Mouse (Mus musculus) intestine, postnatal 0 days (tissue): ENCODE measurements around the gene Agtpbp1. TPM values are rescaled to one million over a fixed set of nuclear protein-coding genes. Genes with fewer than 3 reads are reported as not detected.

Experiments used
- ATAC-seq: fragments of 200-750 bp; cut with Nextera tagmentation; 2 replicates; pipeline ENCODE4 v1.8.0; 2017; ENCODE audit warnings: mild to moderate bottlenecking, moderate TSS enrichment, moderate library complexity
- H3K27ac ChIP-seq: fragments of 300-500 bp; sonication (generic); 2 replicates; pipeline ENCODE4 v1.5.1; 2014; ENCODE audit warnings: mild to moderate bottlenecking, low read depth, low read length, moderate library complexity
- H3K27me3 ChIP-seq: fragments of 300-500 bp; sonication (generic); replicated peaks from 2 replicates; pipeline ENCODE4 v1.6.1; 2014; ENCODE audit warnings: low read length, mixed read lengths; ENCODE audit not compliant: control insufficient read depth, insufficient read depth
- H3K36me3 ChIP-seq: fragments of 300-500 bp; sonication (generic); 2 replicates; pipeline ENCODE4 v1.6.1; 2014; ENCODE audit warnings: mild to moderate bottlenecking, moderate library complexity; ENCODE audit not compliant: control insufficient read depth, insufficient read depth
- H3K4me1 ChIP-seq: fragments of 300-500 bp; sonication (generic); replicated peaks from 2 replicates; pipeline ENCODE4 v1.6.1; 2014; ENCODE audit warnings: antibody characterized with exemption, low read length, mixed read lengths; ENCODE audit not compliant: control insufficient read depth, insufficient read depth
- H3K4me2 ChIP-seq: fragments of 300-500 bp; sonication (generic); replicated peaks from 2 replicates; pipeline ENCODE4 v1.6.1; 2014; ENCODE audit warnings: low read depth, mild to moderate bottlenecking, moderate library complexity
- H3K4me3 ChIP-seq: fragments of 300-500 bp; sonication (generic); 2 replicates; pipeline ENCODE4 v1.5.1; 2014; ENCODE audit warnings: low read depth, low read length
- H3K9ac ChIP-seq: fragments of 300-500 bp; sonication (generic); 2 replicates; pipeline ENCODE4 v1.6.1; 2014; ENCODE audit warnings: mild to moderate bottlenecking, low read depth, low read length
- H3K9me3 ChIP-seq: fragments of 300-500 bp; sonication (generic); 2 replicates; pipeline ENCODE4 v1.6.1; 2016; ENCODE audit warnings: mixed run types; ENCODE audit not compliant: control insufficient read depth
- CTCF ChIP-seq: sonication (generic); IDR thresholded peaks from 2 replicates; pipeline ENCODE4 v1.5.1; 2016; ENCODE audit warnings: low read depth, mild to moderate bottlenecking, control low read depth, antibody characterized with exemption, moderate library complexity
- WGBS: fragments of 180-500 bp; shearing (Covaris S2); extraction: QIAGEN DNeasy Blood & Tissue Kit; methylation state at CpG from one replicate; pipeline ENCODE4 v1.1.7; 2014; 5-methylcytosine and 5-hydroxymethylcytosine counted together
- polyA plus RNA-seq: library from polyadenylated mRNA; unstranded; fragments of >200 nt; fragmentation: Nextera tagmentation; extraction: Ambion mirVana; gene quantifications from 2 replicates; pipeline ENCODE4 v1.2.1, GENCODE M21; 2015

The Agtpbp1 gene
- polyA plus RNA-seq, 1 experiment from 2014 or later = 7.3 TPM

DNA sequence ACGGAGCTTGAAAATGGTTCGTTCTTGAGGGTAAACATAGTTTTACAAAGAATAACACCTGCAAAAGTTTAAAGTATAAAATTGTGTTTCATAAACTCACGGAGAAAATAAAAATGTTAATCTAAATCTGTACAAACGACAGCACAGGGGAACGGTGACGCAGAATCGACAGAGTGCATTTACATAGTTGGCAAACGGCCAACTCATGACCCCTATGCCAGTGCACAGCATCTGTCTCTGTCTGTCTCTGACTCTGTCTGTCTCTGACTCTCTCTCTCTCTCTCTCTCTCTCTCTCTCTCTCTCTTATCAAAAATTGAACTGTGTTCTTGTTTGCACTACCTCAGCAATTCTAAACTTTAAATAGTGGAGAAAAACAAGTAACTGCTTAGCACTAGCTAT, 110.1 kb downstream of the Agtpbp1 start:
- H3K9me3 ChIP-seq = no peaks in the 10 kb centered on the region
- WGBS = 77% methylated on average over 8 of the region's 8 CpGs
- no peaks in the 10 kb centered on the region for H3K4me1 ChIP-seq
- TF ChIP-seq CTCF = no peak
- no peak for ATAC-seq
- H3K27me3 ChIP-seq = no peaks in the 10 kb centered on the region
- no peak overlapping the region for H3K4me2 ChIP-seq
- H3K4me3 ChIP-seq = no peak overlapping the region
- H3K36me3 ChIP-seq = no peaks in the 10 kb centered on the region
- H3K9ac ChIP-seq = no peak overlapping the region
- H3K27ac ChIP-seq = no peak overlapping the region

- H3K27ac ChIP-seq = no peak overlapping the region
- H3K9ac ChIP-seq = no peak overlapping the region
- no peaks in the 10 kb centered on the region for H3K36me3 ChIP-seq
- no peak overlapping the region for H3K4me3 ChIP-seq
- H3K9me3 ChIP-seq = no peaks in the 10 kb centered on the region
- no peak for ATAC-seq
- WGBS = 66% methylated on average over 10 of the region's 10 CpGs
- no peak for TF ChIP-seq CTCF
- no peaks in the 10 kb centered on the region for H3K4me1 ChIP-seq
- no peaks in the 10 kb centered on the region for H3K27me3 ChIP-seq
- no peak overlapping the region for H3K4me2 ChIP-seq
These were observed 111.7 kb downstream of the Agtpbp1 start for GRCm38 (mm10) chr13:59473341-59473740.

GRCm38 (mm10) chr13:59472222-59472621, 112.8 kb downstream of the Agtpbp1 start:
- no peak for ATAC-seq
- no peaks in the 10 kb centered on the region for H3K27me3 ChIP-seq
- H3K36me3 ChIP-seq = no peaks in the 10 kb centered on the region

DNA sequence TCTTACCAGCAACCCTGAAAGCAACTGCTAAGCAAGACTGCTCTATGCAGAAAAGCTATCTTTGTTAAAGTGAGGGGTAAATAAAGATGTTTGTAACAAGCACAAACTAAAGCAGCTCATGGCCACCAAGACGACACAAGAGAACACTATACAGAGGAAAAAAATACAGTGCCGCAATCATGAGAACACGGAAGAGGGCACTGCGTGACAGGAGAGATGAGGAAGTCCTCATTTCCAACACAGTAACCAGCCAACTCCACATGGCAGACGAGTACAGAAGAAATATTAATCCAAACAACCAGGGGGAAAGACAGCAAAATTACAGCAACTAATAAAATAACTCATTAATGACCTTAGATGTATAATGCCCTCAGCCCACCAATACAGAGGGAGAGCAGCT, 115.3 kb downstream of the Agtpbp1 start:
- no peaks in the 10 kb centered on the region for H3K9me3 ChIP-seq
- no peak for TF ChIP-seq CTCF
- ATAC-seq = no peak
- no peak overlapping the region for H3K27ac ChIP-seq
- H3K36me3 ChIP-seq = no peaks in the 10 kb centered on the region
- H3K27me3 ChIP-seq = no peaks in the 10 kb centered on the region
- no peak overlapping the region for H3K4me3 ChIP-seq
- H3K4me2 ChIP-seq = no peak overlapping the region
- H3K9ac ChIP-seq = no peak overlapping the region
- H3K4me1 ChIP-seq = no peaks in the 10 kb centered on the region
- 88% methylated on average over 5 of the region's 5 CpGs for WGBS

More at GRCm38 (mm10) chr13:59472222-59472621, 112.8 kb downstream of the Agtpbp1 start:
- H3K4me2 ChIP-seq = no peak overlapping the region
- no peaks in the 10 kb centered on the region for H3K4me1 ChIP-seq
- no peak overlapping the region for H3K4me3 ChIP-seq
- WGBS = 86% methylated on average over 5 of the region's 5 CpGs
- 0 out of 2 replicates have a peak, but pooled peaks have one; percentile 13 for TF ChIP-seq CTCF
- H3K9me3 ChIP-seq = no peaks in the 10 kb centered on the region
- no peak overlapping the region for H3K27ac ChIP-seq
- no peak overlapping the region for H3K9ac ChIP-seq

DNA sequence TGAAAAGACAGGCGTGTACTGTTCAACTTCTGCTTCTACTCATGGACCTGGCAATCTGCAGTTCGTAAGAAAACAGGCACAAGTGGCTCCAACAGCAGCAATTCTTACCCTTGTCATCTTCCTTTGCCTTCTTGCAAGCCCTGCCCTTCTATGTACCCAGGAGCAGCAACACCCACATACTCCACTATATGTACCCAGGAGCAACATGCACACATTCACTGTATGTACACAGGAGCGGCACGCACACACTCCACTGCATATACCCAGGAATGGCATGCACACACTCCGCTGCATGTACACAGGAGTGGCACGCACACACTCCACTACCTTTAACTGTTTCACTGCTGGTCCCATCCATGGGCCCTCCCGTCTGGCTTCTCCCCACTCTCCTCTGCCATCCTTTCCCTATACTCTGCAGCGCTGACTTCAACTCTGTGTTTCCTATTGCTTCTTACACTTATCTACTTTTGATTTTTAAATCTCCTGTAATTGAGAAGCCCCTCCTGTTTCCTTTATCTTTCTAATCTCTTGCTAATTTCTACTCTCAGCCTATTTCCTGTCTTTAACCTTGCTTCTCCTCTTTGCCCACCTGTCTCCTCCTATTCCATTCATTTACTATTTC, 116.7 kb downstream of the Agtpbp1 start:
- H3K27me3 ChIP-seq = no peaks in the 10 kb centered on the region
- no peaks in the 10 kb centered on the region for H3K36me3 ChIP-seq
- TF ChIP-seq CTCF = no peak
- no peaks in the 10 kb centered on the region for H3K4me1 ChIP-seq
- WGBS = 80% methylated on average over 8 of the region's 8 CpGs
- H3K9me3 ChIP-seq = no peaks in the 10 kb centered on the region
- no peak overlapping the region for H3K27ac ChIP-seq
- no peak overlapping the region for H3K4me3 ChIP-seq
- no peak for ATAC-seq
- no peak overlapping the region for H3K4me2 ChIP-seq
- no peak overlapping the region for H3K9ac ChIP-seq

DNA sequence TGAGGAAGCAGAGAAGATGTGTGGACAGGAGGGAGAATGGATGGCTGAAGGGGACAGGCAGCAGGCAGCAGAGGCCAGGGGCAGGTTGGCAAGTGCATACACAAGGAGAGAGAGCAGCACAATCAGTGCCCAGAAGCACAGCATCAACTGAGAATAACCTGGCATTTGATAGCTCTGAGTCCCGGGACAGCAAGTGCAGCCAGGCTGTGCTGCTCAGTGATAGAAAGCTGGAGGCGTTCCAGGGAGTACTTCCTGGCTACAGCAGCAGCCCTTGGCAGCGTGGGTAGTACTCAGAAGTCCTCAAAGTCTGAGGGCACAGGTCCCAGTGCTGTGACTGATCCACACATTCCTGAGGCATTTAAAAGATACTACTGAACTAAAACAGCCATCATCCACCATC, 117.4 kb downstream of the Agtpbp1 start:
- Histone ChIP-seq H3K4me2 (no peak overlapping the region), H3K27ac (no peak overlapping the region), H3K36me3 (no peaks in the 10 kb centered on the region), H3K9me3 (no peaks in the 10 kb centered on the region), H3K9ac (no peak overlapping the region), H3K4me3 (no peak overlapping the region), H3K4me1 (no peaks in the 10 kb centered on the region), H3K27me3 (no peaks in the 10 kb centered on the region)
- TF ChIP-seq CTCF = no peak
- 57% methylated on average over 3 of the region's 3 CpGs for WGBS
- no peak for ATAC-seq

DNA sequence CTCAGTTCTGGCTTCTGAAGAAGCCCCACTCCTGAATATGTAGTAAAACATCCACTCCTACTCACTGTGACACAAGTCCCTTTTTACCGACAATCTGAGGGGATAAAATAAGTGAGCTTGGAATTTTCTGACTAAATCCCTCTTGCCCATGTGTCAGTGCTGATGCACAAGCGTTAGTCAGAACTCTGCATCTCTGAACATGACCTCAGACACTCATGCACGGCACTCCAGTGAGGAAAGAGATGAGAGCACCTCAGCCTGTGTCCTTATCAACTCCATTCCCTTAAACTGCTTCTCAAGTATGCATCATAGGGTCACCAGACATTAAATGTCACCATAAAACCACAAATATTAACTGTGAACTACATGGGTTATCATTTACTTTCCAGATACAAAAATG, 124.1 kb downstream of the Agtpbp1 start:
- Histone ChIP-seq H3K4me2 (no peak overlapping the region), H3K4me3 (no peak overlapping the region)
- no peak for ATAC-seq

More for the DNA sequence above, 124.1 kb downstream of the Agtpbp1 start:
- Histone ChIP-seq H3K27ac (no peak overlapping the region), H3K9ac (no peak overlapping the region), H3K4me1 (no peaks in the 10 kb centered on the region), H3K9me3 (no peaks in the 10 kb centered on the region), H3K36me3 (no peaks in the 10 kb centered on the region), H3K27me3 (no peaks in the 10 kb centered on the region)
- TF ChIP-seq CTCF = no peak
- WGBS = 83% methylated on average over 3 of the region's 3 CpGs
